Mouse (Mus musculus) monocyte, adult 2 months (primary cell): ENCODE results near the gene Tdrkh.

ENCODE experiments used
- DNase-seq, 2 experiments: peaks; one replicate each; pipeline ENCODE4 v3.0.0; 2022; ENCODE audit warnings: low spot score in 2 of 2, low read depth in 1 of 2

The Tdrkh gene

GRCm38 (mm10) chr3:94457055-94457454 is 44.0 kb downstream of the Tdrkh start:
- DNase-seq, result no peak

- no peak for DNase-seq
These were observed 46.8 kb downstream of the Tdrkh start for GRCm38 (mm10) chr3:94459834-94460233.

GRCm38 (mm10) chr3:94463926-94464578 is 51.0 kb downstream of the Tdrkh start:
- DNase-seq, result no peak

GRCm38 (mm10) chr3:94465632-94466430 is 52.8 kb downstream of the Tdrkh start:
- no peak for DNase-seq

GRCm38 (mm10) chr3:94468931-94469330 is 55.9 kb downstream of the Tdrkh start:
- no peak for DNase-seq

GRCm38 (mm10) chr3:94472447-94473114 is 59.5 kb downstream of the Tdrkh start:
- DNase-seq, result no peak

- no peak for DNase-seq
These were observed 60.0 kb downstream of the Tdrkh start for GRCm38 (mm10) chr3:94473115-94473505.

- DNase-seq, result no peak
These were observed 60.6 kb downstream of the Tdrkh start for GRCm38 (mm10) chr3:94473567-94474232.

- no peak for DNase-seq
These were observed 63.4 kb downstream of the Tdrkh start for GRCm38 (mm10) chr3:94476301-94477035.

GRCm38 (mm10) chr3:94477444-94477843 is 64.4 kb downstream of the Tdrkh start:
- no peak for DNase-seq

- no peak for DNase-seq
These were observed 64.9 kb downstream of the Tdrkh start, which contains the start of gene Celf3 for GRCm38 (mm10) chr3:94477981-94478422. Celf3 (plus strand) TSS chr3:94478295.

GRCm38 (mm10) chr3:94478591-94479169 is 65.6 kb downstream of the Tdrkh start:
- DNase-seq, result no peak

GRCm38 (mm10) chr3:94479564-94479963 is 66.5 kb downstream of the Tdrkh start:
- no peak for DNase-seq

- no peak for DNase-seq
These were observed 67.3 kb downstream of the Tdrkh start, which contains the start of gene Riiad1 for GRCm38 (mm10) chr3:94480291-94480884. Riiad1 (minus strand) TSS chr3:94480341.

- DNase-seq, result no peak
These were observed 68.4 kb downstream of the Tdrkh start for GRCm38 (mm10) chr3:94481429-94481828.

- DNase-seq, result peak; percentile 72
These were observed 69.8 kb downstream of the Tdrkh start for GRCm38 (mm10) chr3:94482764-94483385.

- DNase-seq, result no peak
These were observed 70.8 kb downstream of the Tdrkh start for GRCm38 (mm10) chr3:94483790-94484439.
